Mouse (Mus musculus) myocyte (in vitro differentiated cells): ENCODE data around the gene Tmem108. TPM values are rescaled to one million over a fixed set of nuclear protein-coding genes. Genes with fewer than 3 reads are reported as not detected.

ENCODE experiments used
- H3K27me3 ChIP-seq: one replicate; pipeline ENCODE4 v1.6.1; 2011; ENCODE audit not compliant: control insufficient read depth, insufficient read depth, insufficient read length
- H3K36me3 ChIP-seq: one replicate; pipeline ENCODE4 v1.6.1; 2011; ENCODE audit not compliant: control insufficient read depth, insufficient read depth
- H3K4me2 ChIP-seq: one replicate; pipeline ENCODE4 v1.6.1; 2011; ENCODE audit warnings: low read depth, control low read depth
- H3K4me3 ChIP-seq: one replicate; pipeline ENCODE4 v1.5.1; 2011; ENCODE audit warnings: mild to moderate bottlenecking, control low read depth, moderate library complexity
- H3K79me2 ChIP-seq: one replicate; pipeline ENCODE4 v1.6.1; 2011; ENCODE audit not compliant: control insufficient read depth, insufficient read depth
- H3ac ChIP-seq: one replicate; pipeline ENCODE4 v1.6.1; 2011; ENCODE audit not compliant: control insufficient read depth, insufficient read length
- CEBPB ChIP-seq: IDR thresholded peaks from 2 replicates; pipeline ENCODE4 v1.6.1; 2011; ENCODE audit warnings: mild to moderate bottlenecking, moderate library complexity; ENCODE audit not compliant: poor library complexity, insufficient read depth, severe bottlenecking
- E2F4 ChIP-seq: IDR thresholded peaks from one replicate; pipeline ENCODE4 v1.6.1; 2011; ENCODE audit warnings: mild to moderate bottlenecking, control low read depth, moderate library complexity; ENCODE audit not compliant: insufficient read depth
- MAX ChIP-seq: IDR thresholded peaks from one replicate; pipeline ENCODE4 v1.6.1; 2011; ENCODE audit warnings: low read depth, mild to moderate bottlenecking, control low read depth
- MYOD1 ChIP-seq, 3 experiments: IDR thresholded peaks; one replicate each; pipeline ENCODE4 v1.6.1; 2011; ENCODE audit warnings: control low read depth in 2 of 3, low read depth in 2 of 3, mild to moderate bottlenecking in 2 of 3, moderate library complexity in 1 of 3; ENCODE audit not compliant: insufficient read length in 2 of 3, control insufficient read depth in 1 of 3
- MYOG ChIP-seq, 3 experiments: IDR thresholded peaks; one replicate each; pipeline ENCODE4 v1.6.1; 2011; ENCODE audit warnings: control low read depth in 2 of 3, low read depth in 2 of 3, mild to moderate bottlenecking in 2 of 3; ENCODE audit not compliant: insufficient read length in 2 of 3, control insufficient read depth in 1 of 3, insufficient read depth in 1 of 3
- POLR2A ChIP-seq: IDR thresholded peaks from one replicate; pipeline ENCODE4 v1.6.1; 2011; ENCODE audit warnings: low read depth, mild to moderate bottlenecking, control low read depth, moderate library complexity; ENCODE audit not compliant: insufficient read length
- POLR2AphosphoS2 ChIP-seq: IDR thresholded peaks from one replicate; pipeline ENCODE4 v1.6.1; 2011; ENCODE audit warnings: low read depth, control low read depth; ENCODE audit not compliant: insufficient read length
- REST ChIP-seq: IDR thresholded peaks from one replicate; pipeline ENCODE4 v1.6.1; 2011; ENCODE audit warnings: mild to moderate bottlenecking, control low read depth, moderate library complexity; ENCODE audit not compliant: insufficient read depth, insufficient read length
- SRF ChIP-seq: IDR thresholded peaks from one replicate; pipeline ENCODE4 v1.6.1; 2011; ENCODE audit warnings: low read depth; ENCODE audit not compliant: control insufficient read depth, insufficient read length
- TCF12 ChIP-seq: IDR thresholded peaks from one replicate; pipeline ENCODE4 v1.6.1; 2011; ENCODE audit warnings: mild to moderate bottlenecking, control low read depth; ENCODE audit not compliant: poor library complexity, insufficient read depth, severe bottlenecking
- TCF3 ChIP-seq: IDR thresholded peaks from one replicate; pipeline ENCODE4 v1.6.1; 2011; ENCODE audit warnings: low read depth, control low read depth; ENCODE audit not compliant: insufficient read length
- USF1 ChIP-seq: IDR thresholded peaks from one replicate; pipeline ENCODE4 v1.6.1; 2011; ENCODE audit warnings: low read depth, mild to moderate bottlenecking, control low read depth, moderate library complexity
- polyA plus RNA-seq: library from polyadenylated mRNA; unstranded; fragments of >200 nt; fragmentation: generic; extraction: Trizol; gene quantifications from one replicate; pipeline ENCODE4 v1.2.1, GENCODE M21; 2012; ENCODE audit warnings: missing spikeins

Gene Tmem108
- polyA plus RNA-seq, 1 experiment, result not detected

DNA sequence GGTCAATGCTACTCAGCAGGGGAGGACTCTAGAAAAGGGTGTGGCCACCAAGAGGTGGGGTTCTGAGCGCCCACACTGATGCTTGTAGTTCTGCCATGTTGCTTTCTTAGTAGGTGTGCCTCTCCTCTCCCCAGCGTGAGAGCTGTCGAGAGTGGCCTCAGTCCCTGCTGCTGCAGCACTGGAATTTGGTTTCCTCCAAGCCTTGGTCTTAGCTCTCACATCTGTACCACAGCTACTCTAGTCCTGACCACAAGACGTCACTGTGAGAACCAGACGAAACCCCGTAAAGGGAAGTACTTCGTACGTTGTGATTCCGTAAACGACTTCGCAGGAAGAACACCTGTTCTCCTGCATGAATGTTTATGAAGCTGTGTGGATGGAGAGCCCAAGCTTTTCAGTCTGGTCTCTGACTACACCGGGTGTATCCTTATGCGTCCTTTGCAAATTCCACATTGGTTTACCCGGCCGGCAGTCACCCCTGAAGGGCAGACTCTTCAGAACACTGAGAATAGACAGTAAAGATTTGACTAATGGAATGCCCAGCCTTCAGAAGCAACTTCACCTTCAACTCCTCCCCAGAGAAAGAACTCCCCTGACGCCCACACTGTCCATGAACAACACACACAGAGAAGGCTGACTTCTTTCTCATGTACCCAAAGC, 53.0 kb downstream of the Tmem108 start:
- no peaks in the 10 kb centered on the region for H3K79me2 ChIP-seq
- no peak overlapping the region for H3K4me3 ChIP-seq
- no peaks in the 10 kb centered on the region for H3K27me3 ChIP-seq
- H3ac ChIP-seq, result no peak overlapping the region
- no peaks in the 10 kb centered on the region for H3K36me3 ChIP-seq
- H3K4me2 ChIP-seq, result no peak overlapping the region
- TF ChIP-seq E2F4 (no peak), POLR2A (no peak), TCF12 (no peak)

DNA sequence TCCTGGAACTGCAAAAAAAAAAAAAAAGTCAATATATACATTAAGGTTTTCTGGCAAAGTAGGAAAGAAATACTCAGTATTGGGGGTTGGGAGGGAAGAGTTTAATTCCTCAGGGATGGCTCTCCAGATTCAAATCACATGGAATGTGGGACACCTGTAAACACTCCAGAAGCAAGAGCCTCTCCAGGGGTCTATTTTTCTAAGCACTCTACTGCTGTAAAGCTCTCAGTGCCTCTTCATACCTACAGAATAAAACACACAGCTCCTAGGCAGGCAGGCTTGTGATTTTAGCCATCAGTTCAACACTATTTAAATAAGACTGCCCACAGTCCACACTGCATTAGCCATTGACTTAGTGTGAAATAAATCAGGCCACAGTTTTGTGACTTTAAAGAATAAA, 53.8 kb downstream of the Tmem108 start:
- H3K79me2 ChIP-seq, result no peaks in the 10 kb centered on the region
- no peak overlapping the region for H3K4me2 ChIP-seq
- no peaks in the 10 kb centered on the region for H3K36me3 ChIP-seq
- no peak overlapping the region for H3ac ChIP-seq
- H3K4me3 ChIP-seq, result no peak overlapping the region
- no peaks in the 10 kb centered on the region for H3K27me3 ChIP-seq
- TF ChIP-seq POLR2AphosphoS2 (no peak), MYOG (IDR thresholded peaks at IDR 0.05; ENCODE audit: control insufficient read depth in 1 of 3, insufficient read depth in 1 of 3, insufficient read length in 2 of 3, low read depth in 2 of 3) (no peak), USF1 (no peak), E2F4 (no peak), REST (no peak), MYOD1 (IDR thresholded peaks at IDR 0.05; ENCODE audit: control insufficient read depth in 1 of 3, insufficient read length in 2 of 3, low read depth in 2 of 3) (no peak), TCF12 (no peak), MAX (no peak), SRF (no peak), TCF3 (no peak), POLR2A (no peak), CEBPB (no peak)

DNA sequence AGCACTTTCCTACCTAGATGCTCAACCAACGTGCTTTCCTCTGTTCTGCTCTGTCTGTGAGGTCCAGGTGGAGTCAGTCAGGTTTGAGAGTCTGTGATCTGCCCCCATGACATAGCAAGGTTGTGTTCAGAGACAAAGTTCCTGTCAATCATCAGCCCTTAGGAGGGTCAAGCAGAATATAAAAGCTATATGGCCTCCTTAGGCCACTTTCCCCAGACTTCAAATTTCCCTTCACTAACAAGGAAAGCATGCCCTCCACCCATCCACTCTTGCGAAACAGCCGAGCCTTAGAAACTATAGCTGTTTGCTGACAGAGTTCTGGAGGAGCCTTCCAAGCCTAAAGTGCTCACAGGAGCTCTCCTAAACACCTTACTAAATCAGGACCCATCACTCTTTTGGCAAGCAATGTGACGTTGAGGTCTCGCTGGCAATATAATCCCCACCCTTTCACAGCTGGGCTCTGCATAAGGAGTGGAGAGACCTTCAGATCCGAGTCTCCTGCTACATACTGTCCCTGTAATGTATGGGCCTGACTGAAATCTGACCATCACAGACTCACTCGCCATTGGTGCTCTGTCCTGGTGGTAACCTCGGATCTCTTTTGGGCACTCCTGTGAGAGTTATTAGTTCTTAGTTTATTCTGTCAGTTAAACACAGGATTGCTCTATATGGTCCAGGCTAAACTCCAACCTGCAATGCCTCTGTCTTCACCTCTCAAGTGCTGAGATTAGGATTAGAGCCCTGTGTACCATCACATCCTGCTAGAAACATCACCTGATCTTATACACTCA, 54.4 kb downstream of the Tmem108 start:
- Histone ChIP-seq H3K4me3 (no peak overlapping the region), H3K4me2 (no peak overlapping the region), H3K36me3 (no peaks in the 10 kb centered on the region), H3K79me2 (no peaks in the 10 kb centered on the region), H3K27me3 (no peaks in the 10 kb centered on the region), H3ac (no peak overlapping the region)
- TF ChIP-seq TCF12 (no peak), REST (no peak), E2F4 (no peak), POLR2A (no peak), USF1 (no peak), MAX (no peak), TCF3 (no peak), MYOG (IDR thresholded peaks at IDR 0.05; ENCODE audit: control insufficient read depth in 1 of 3, insufficient read depth in 1 of 3, insufficient read length in 2 of 3, low read depth in 2 of 3) (no peak), SRF (no peak), POLR2AphosphoS2 (no peak), CEBPB (no peak), MYOD1 (IDR thresholded peaks at IDR 0.05; ENCODE audit: control insufficient read depth in 1 of 3, insufficient read length in 2 of 3, low read depth in 2 of 3) (no peak)

DNA sequence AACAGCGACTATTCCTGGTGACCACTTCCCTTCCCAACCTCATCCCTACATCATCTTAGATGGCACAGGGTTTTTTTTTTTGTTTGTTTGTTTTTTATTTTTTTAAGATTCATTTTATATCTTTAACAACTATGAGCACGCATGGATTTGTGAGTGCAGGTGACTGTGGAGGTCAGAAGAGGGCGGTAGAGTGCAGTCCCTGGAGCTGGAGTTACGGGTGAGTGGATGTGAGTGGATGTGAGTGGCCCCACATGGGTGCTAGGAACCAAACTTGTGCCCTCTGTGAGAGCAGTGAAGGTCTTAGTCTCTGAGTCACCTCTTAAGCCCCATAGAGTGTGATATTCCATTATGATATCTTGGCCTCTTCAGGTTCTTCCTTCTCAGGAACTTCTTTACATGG, 55.9 kb downstream of the Tmem108 start:
- H3K27me3 ChIP-seq, result no peaks in the 10 kb centered on the region
- H3K79me2 ChIP-seq, result no peaks in the 10 kb centered on the region
- no peak overlapping the region for H3K4me2 ChIP-seq
- TF ChIP-seq E2F4 (no peak), MAX (no peak)
- no peaks in the 10 kb centered on the region for H3K36me3 ChIP-seq
- no peak overlapping the region for H3K4me3 ChIP-seq
- no peak overlapping the region for H3ac ChIP-seq

DNA sequence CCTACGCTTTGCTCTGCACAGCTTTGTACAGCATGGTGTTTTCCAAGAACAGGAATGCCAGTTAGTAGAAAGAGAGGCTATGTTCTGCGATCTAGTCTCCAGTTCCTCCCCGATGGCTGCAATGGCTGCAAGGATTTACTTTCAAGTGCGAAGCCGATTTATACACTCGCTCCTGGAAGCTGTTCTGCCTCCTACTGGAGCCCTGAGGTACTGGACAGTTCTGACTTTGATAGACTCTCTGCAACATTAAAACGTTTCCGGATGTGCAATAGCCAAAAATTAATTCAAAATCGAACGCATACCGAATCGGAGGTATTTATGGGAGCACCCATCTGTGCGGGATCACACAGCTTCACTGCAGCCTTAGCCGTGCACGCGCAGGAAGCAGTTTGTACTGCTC, 58.6 kb downstream of the Tmem108 start:
- H3K79me2 ChIP-seq, result no peaks in the 10 kb centered on the region
- H3ac ChIP-seq, result no peak overlapping the region
- TF ChIP-seq USF1 (no peak), CEBPB (no peak), REST (no peak), SRF (no peak), POLR2A (no peak), MAX (no peak)
- no peak overlapping the region for H3K4me2 ChIP-seq
- H3K27me3 ChIP-seq, result no peaks in the 10 kb centered on the region
- H3K4me3 ChIP-seq, result no peak overlapping the region
- H3K36me3 ChIP-seq, result no peaks in the 10 kb centered on the region
